ENCODE assay signal across 15 mouse cellular contexts in genomic region chr2:62306978-62307377, GRCm38 (mm10).
A peak's percentile ranks its signal among the peaks of the same experiment; 100 is the strongest.
DNase-seq lines count a peak whose midpoint lies in the region; ATAC-seq lines count a peak whose summit lies in the region.
"Had no signal": no experiment of that assay in that cellular context is flagged by ENCODE, and none has a peak within 500 bp of the region (broad histone marks: within the 10 kb centered on the region; RNA-seq: fewer than 3 reads in every experiment).

No protein-coding gene starts in this region.

- ATAC-seq in frontal cortex, adult (ENCODE audit: low TSS enrichment), result peak; percentile 61
- ATAC-seq: CD4-positive, CD25-positive, alpha-beta regulatory T cell, adult 4 months had no signal

- DNase-seq in frontal cortex, postnatal 25 days (ENCODE audit: low spot score in 2 of 2), result no peak
- peak; percentile 23 for DNase-seq in right cerebral cortex, adult 18-20 months
- DNase-seq in right cerebral cortex, adult 2 months (ENCODE audit: low spot score in 2 of 2), result no peak
- DNase-seq in telencephalon, adult 2 months (ENCODE audit: low read depth, low spot score), result peak; percentile 34
- no peak for DNase-seq in cerebellum, adult 18-20 months
- DNase-seq: adrenal gland, adult 2 months; adrenal gland, postnatal 14 days; cerebellum, adult 11-12 months; cerebellum, adult 9-10 months; cerebellum, postnatal 14 days; gastrocnemius, adult 2 months; gastrocnemius, postnatal 14 days; heart, adult 11 months had no signal

Comparison
In these comparisons a context has a peak if more than half of its experiments do, and no peak if none do; other contexts are left out.
1. DNase-seq: peak in right cerebral cortex, adult 18-20 months (single experiment) and telencephalon, adult 2 months (single experiment); none in frontal cortex, postnatal 25 days (0 of 2), right cerebral cortex, adult 2 months (0 of 2) and cerebellum, adult 18-20 months (0 of 2).